Comparison of ENCODE assay signal across 15 mouse cellular contexts in the genomic region with DNA sequence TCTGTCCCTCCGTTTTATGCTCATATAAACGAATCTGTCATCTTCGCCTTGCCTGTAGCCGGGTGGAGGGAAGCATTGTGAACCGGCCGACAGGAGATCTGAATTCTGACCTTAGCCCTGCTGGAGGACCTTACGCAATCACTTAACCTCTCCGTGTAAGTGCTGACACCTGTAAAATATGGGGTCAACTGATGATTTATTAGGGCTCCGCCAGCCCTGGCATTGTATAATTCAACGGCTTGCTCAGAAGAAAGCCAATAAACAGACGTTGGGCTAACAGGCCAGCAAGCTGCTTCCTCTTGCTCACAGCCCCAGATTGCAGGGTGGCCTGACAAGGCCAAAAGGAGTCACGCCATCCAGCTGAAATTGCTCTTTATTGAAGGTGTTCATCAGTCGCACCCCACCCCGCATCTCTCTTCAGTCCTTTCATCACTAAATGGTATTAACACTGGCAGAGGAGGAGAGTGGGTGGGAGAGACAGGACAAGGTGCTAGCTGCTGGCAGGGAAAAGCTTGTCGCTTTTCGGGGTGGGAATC.
DNase-seq lines count a peak whose midpoint lies in the region; ATAC-seq and TF ChIP-seq lines count a peak whose summit lies in the region.
"Had no signal": no experiment of that assay in that cellular context is flagged by ENCODE, and none has a peak within 500 bp of the region (broad histone marks: within the 10 kb centered on the region; RNA-seq: fewer than 3 reads in every experiment).

No protein-coding gene starts in this region.

- no peak for TF ChIP-seq CTCF in lung, adult 2 months (IDR thresholded peaks at IDR 0.05; ENCODE audit: insufficient read depth, low read length)

- H3K4me2 ChIP-seq in hindbrain, embryonic 11.5 days (replicated peaks; ENCODE audit: low read depth, low read length) = no peak overlapping the region
- H3K4me2 ChIP-seq in hindbrain, embryonic 12.5 days (replicated peaks) = no peak overlapping the region
- no peak overlapping the region for H3K4me2 ChIP-seq in neural tube, embryonic 15.5 days
- H3K4me2 ChIP-seq in intestine, embryonic 16.5 days (ENCODE audit: low read depth, low read length) = no peak overlapping the region
- H3K4me2 ChIP-seq: embryonic facial prominence, embryonic 12.5 days; lung, embryonic 14.5 days had no signal

- no peaks in the 10 kb centered on the region for H3K4me1 ChIP-seq in hindbrain, embryonic 11.5 days (replicated peaks; ENCODE audit: control insufficient read depth, insufficient read depth, low read length)
- peaks cover 7% of the 10 kb centered on the region for H3K4me1 ChIP-seq in hindbrain, embryonic 12.5 days
- 0 out of 2 replicates have a peak, but pooled peaks cover 9% of the 10 kb centered on the region for H3K4me1 ChIP-seq in neural tube, embryonic 15.5 days
- 0 out of 2 replicates have a peak, but pooled peaks cover 5% of the 10 kb centered on the region for H3K4me1 ChIP-seq in intestine, embryonic 16.5 days (ENCODE audit: control insufficient read depth, insufficient read depth, low read length)
- no peaks in the 10 kb centered on the region for H3K4me1 ChIP-seq in lung, adult 2 months (ENCODE audit: control insufficient read depth, insufficient read depth, low read length)
- H3K4me1 ChIP-seq: embryonic facial prominence, embryonic 12.5 days; midbrain, embryonic 10.5 days had no signal

- peak; percentile 43; the same call in 1 of the 2 replicates for ATAC-seq in hindbrain, embryonic 11.5 days (ENCODE audit: low FRiP score)
- no peak for ATAC-seq in hindbrain, embryonic 12.5 days (ENCODE audit: low FRiP score)
- no peak for ATAC-seq in neural tube, embryonic 15.5 days (ENCODE audit: low FRiP score)
- ATAC-seq in intestine, embryonic 16.5 days = peak; percentile 85
- ATAC-seq in inflammation-experienced regulatory T-cells, adult 6 months = no peak

- H3K36me3 ChIP-seq in hindbrain, embryonic 11.5 days (ENCODE audit: control insufficient read depth, insufficient read depth, low read length) = no peaks in the 10 kb centered on the region
- H3K36me3 ChIP-seq in hindbrain, embryonic 12.5 days = no peaks in the 10 kb centered on the region
- H3K36me3 ChIP-seq in neural tube, embryonic 15.5 days = no peaks in the 10 kb centered on the region
- no peaks in the 10 kb centered on the region for H3K36me3 ChIP-seq in intestine, embryonic 16.5 days (ENCODE audit: control insufficient read depth, insufficient read depth, low read length)
- H3K36me3 ChIP-seq: embryonic facial prominence, embryonic 12.5 days; midbrain, embryonic 10.5 days had no signal

- DNase-seq in hindbrain, embryonic 11.5 days (ENCODE audit: low spot score) = peak; percentile 39
- peak; percentile 33 for DNase-seq in neural tube, embryonic 10.5 days (ENCODE audit: extremely low spot score, low spot score)
- DNase-seq in ovary, postnatal 14 days (ENCODE audit: low spot score) = no peak
- no peak for DNase-seq in lung, adult 2 months
- DNase-seq: adrenal gland, adult 2 months; cerebellum, adult 2 months; lung, embryonic 14.5 days; right cerebral cortex, postnatal 4 days; thymus, postnatal 36 days had no signal

- TF ChIP-seq POLR2A in lung, adult 2 months (IDR thresholded peaks at IDR 0.05; ENCODE audit: borderline replicate concordance, extremely low read depth, low read depth, low read length) = no peak

- no peaks in the 10 kb centered on the region for H3K9me3 ChIP-seq in hindbrain, embryonic 11.5 days (ENCODE audit: control insufficient read depth, low read length)
- H3K9me3 ChIP-seq in hindbrain, embryonic 12.5 days (replicated peaks) = no peaks in the 10 kb centered on the region
- H3K9me3 ChIP-seq in neural tube, embryonic 15.5 days (replicated peaks) = no peaks in the 10 kb centered on the region
- no peaks in the 10 kb centered on the region for H3K9me3 ChIP-seq in intestine, embryonic 16.5 days (ENCODE audit: control insufficient read depth, low read length)
- H3K9me3 ChIP-seq: embryonic facial prominence, embryonic 12.5 days; midbrain, embryonic 10.5 days had no signal

- H3K27ac ChIP-seq in hindbrain, embryonic 11.5 days (ENCODE audit: low read depth, low read length) = no peak overlapping the region
- H3K27ac ChIP-seq in hindbrain, embryonic 12.5 days = no peak overlapping the region
- no peak overlapping the region for H3K27ac ChIP-seq in neural tube, embryonic 15.5 days (replicated peaks)
- H3K27ac ChIP-seq in intestine, embryonic 16.5 days (ENCODE audit: low read length) = no peak overlapping the region
- H3K27ac ChIP-seq: embryonic facial prominence, embryonic 12.5 days; midbrain, embryonic 10.5 days had no signal

- H3K27me3 ChIP-seq in hindbrain, embryonic 11.5 days (ENCODE audit: control insufficient read depth, insufficient read depth, low read length) = no peaks in the 10 kb centered on the region
- H3K27me3 ChIP-seq in hindbrain, embryonic 12.5 days = no peaks in the 10 kb centered on the region
- no peaks in the 10 kb centered on the region for H3K27me3 ChIP-seq in neural tube, embryonic 15.5 days (replicated peaks)
- no peaks in the 10 kb centered on the region for H3K27me3 ChIP-seq in intestine, embryonic 16.5 days (replicated peaks; ENCODE audit: control insufficient read depth, insufficient read depth, low read length)

- no peak overlapping the region for H3K4me3 ChIP-seq in hindbrain, embryonic 11.5 days (ENCODE audit: low read depth, low read length)
- no peak overlapping the region for H3K4me3 ChIP-seq in hindbrain, embryonic 12.5 days
- H3K4me3 ChIP-seq in neural tube, embryonic 15.5 days (replicated peaks) = no peak overlapping the region
- no peak overlapping the region for H3K4me3 ChIP-seq in intestine, embryonic 16.5 days (ENCODE audit: low read length)
- H3K4me3 ChIP-seq in lung, adult 2 months (replicated peaks; ENCODE audit: extremely low read depth, low read depth, low read length) = no peak overlapping the region
- H3K4me3 ChIP-seq: embryonic facial prominence, embryonic 12.5 days; midbrain, embryonic 10.5 days had no signal

- WGBS in hindbrain, embryonic 11.5 days = 48% methylated on average over 16 of the region's 16 CpGs
- 48% methylated on average over 16 of the region's 16 CpGs for WGBS in hindbrain, embryonic 12.5 days
- WGBS in neural tube, embryonic 15.5 days = 34% methylated on average over 16 of the region's 16 CpGs
- 22% methylated on average over 16 of the region's 16 CpGs for WGBS in intestine, embryonic 16.5 days
- 33% methylated on average over 16 of the region's 16 CpGs for WGBS in lung, adult 2 months

- H3K9ac ChIP-seq in hindbrain, embryonic 11.5 days (ENCODE audit: low read depth, low read length) = no peak overlapping the region
- H3K9ac ChIP-seq in hindbrain, embryonic 12.5 days = no peak overlapping the region
- H3K9ac ChIP-seq in neural tube, embryonic 15.5 days (replicated peaks) = no peak overlapping the region
- H3K9ac ChIP-seq in intestine, embryonic 16.5 days (ENCODE audit: low read depth, low read length) = no peak overlapping the region
- H3K9ac ChIP-seq: embryonic facial prominence, embryonic 12.5 days; lung, embryonic 14.5 days had no signal

Comparison
In these comparisons a context has a peak if more than half of its experiments do, and no peak if none do; other contexts are left out.
1. ATAC-seq: peak in hindbrain, embryonic 11.5 days (single experiment) and intestine, embryonic 16.5 days (single experiment); none in hindbrain, embryonic 12.5 days (single experiment), neural tube, embryonic 15.5 days (single experiment) and inflammation-experienced regulatory T-cells, adult 6 months (single experiment).
2. DNase-seq: peak in hindbrain, embryonic 11.5 days (single experiment) and neural tube, embryonic 10.5 days (single experiment); none in ovary, postnatal 14 days (single experiment) and lung, adult 2 months (single experiment).